Mouse (Mus musculus) liver, embryonic 14.5 days (tissue): ENCODE data around the gene Snapin. TPM values are rescaled to one million over a fixed set of nuclear protein-coding genes. Genes with fewer than 3 reads are reported as not detected.
A peak's percentile ranks its signal among the peaks of the same experiment; 100 is the strongest.

Source experiments
- ATAC-seq: fragments of 200-750 bp; cut with Nextera tagmentation; 2 replicates; pipeline ENCODE4 v1.8.0; 2017; ENCODE audit warnings: moderate number of reproducible peaks, mild to moderate bottlenecking, moderate library complexity; ENCODE audit not compliant: insufficient read depth
- DNase-seq, 3 experiments: peaks; one replicate each; pipeline ENCODE4 v3.0.0-alpha.2; 2012 to 2013; ENCODE audit warnings: low read depth in 3 of 3, low spot score in 3 of 3
- H3K27ac ChIP-seq: fragments of 300-500 bp; sonication (generic); 2 replicates; pipeline ENCODE4 v1.5.1; 2014; ENCODE audit warnings: moderate library complexity, mild to moderate bottlenecking, control low read depth, inconsistent platforms
- H3K27me3 ChIP-seq: fragments of 300-500 bp; sonication (generic); 2 replicates; pipeline ENCODE4 v1.6.1; 2014; ENCODE audit warnings: mild to moderate bottlenecking, low read length, moderate library complexity; ENCODE audit not compliant: control insufficient read depth, insufficient read depth
- H3K36me3 ChIP-seq: fragments of 300-500 bp; sonication (generic); replicated peaks from 2 replicates; pipeline ENCODE4 v1.6.1; 2014; ENCODE audit warnings: low read depth; ENCODE audit not compliant: control insufficient read depth, insufficient read depth
- H3K4me1 ChIP-seq, 2 experiments: fragments of 200-500 bp in 1 of 2; fragments of 300-500 bp in 1 of 2; sonication (generic) in 1 of 2; replicated peaks; 2 replicates each; pipeline ENCODE4 v1.6.1; 2012 to 2014; ENCODE audit warnings: antibody characterized with exemption in 1 of 2, inconsistent platforms in 1 of 2, low read length in 1 of 2; ENCODE audit not compliant: control insufficient read depth in 2 of 2, insufficient read depth in 2 of 2
- H3K4me2 ChIP-seq: fragments of 300-500 bp; sonication (generic); 2 replicates; pipeline ENCODE4 v1.6.1; 2014; ENCODE audit warnings: low read depth, mild to moderate bottlenecking, control low read depth, moderate library complexity
- H3K4me3 ChIP-seq, 2 experiments: fragments of 200-500 bp in 1 of 2; fragments of 300-500 bp in 1 of 2; sonication (generic) in 1 of 2; 2 replicates each; pipeline ENCODE4 v1.5.1; 2012 to 2014; ENCODE audit warnings: low read depth in 2 of 2, low read length in 2 of 2, mild to moderate bottlenecking in 2 of 2, control low read depth in 1 of 2, inconsistent platforms in 1 of 2, moderate library complexity in 1 of 2; ENCODE audit not compliant: insufficient read depth in 1 of 2
- H3K9ac ChIP-seq: fragments of 300-500 bp; sonication (generic); replicated peaks from 2 replicates; pipeline ENCODE4 v1.6.1; 2014; ENCODE audit warnings: mild to moderate bottlenecking, control low read depth, moderate library complexity
- H3K9me3 ChIP-seq: fragments of 300-500 bp; sonication (generic); 2 replicates; pipeline ENCODE4 v1.6.1; 2016; ENCODE audit warnings: low read length, mixed read lengths; ENCODE audit not compliant: control insufficient read depth
- CTCF ChIP-seq: IDR thresholded peaks from 2 replicates; pipeline ENCODE4 v1.5.1; 2016; ENCODE audit warnings: antibody characterized with exemption, low read depth, control low read depth
- EP300 ChIP-seq: IDR thresholded peaks from 2 replicates; pipeline ENCODE4 v1.6.1; 2016; ENCODE audit warnings: antibody characterized with exemption, low read depth
- WGBS: fragments of 180-500 bp; shearing (Covaris S2); extraction: QIAGEN DNeasy Blood & Tissue Kit; methylation state at CpG from one replicate; pipeline ENCODE4 v1.1.7; 2014; ENCODE audit not compliant: insufficient replicate concordance; 5-methylcytosine and 5-hydroxymethylcytosine counted together
- polyA plus RNA-seq, 2 experiments: library from polyadenylated mRNA; depleted of rRNA in 1 of 2; stranded (reverse) in 1 of 2; unstranded in 1 of 2; fragments of >200 nt; fragmentation: Nextera tagmentation in 1 of 2; extraction: Ambion mirVana in 1 of 2; gene quantifications; 2 replicates each; pipeline versions ENCODE4 v1.2.1 to v1.2.3; 2012 to 2014

Gene Snapin
- polyA plus RNA-seq, 2 experiments = 9.3 to 17.0 TPM

DNA sequence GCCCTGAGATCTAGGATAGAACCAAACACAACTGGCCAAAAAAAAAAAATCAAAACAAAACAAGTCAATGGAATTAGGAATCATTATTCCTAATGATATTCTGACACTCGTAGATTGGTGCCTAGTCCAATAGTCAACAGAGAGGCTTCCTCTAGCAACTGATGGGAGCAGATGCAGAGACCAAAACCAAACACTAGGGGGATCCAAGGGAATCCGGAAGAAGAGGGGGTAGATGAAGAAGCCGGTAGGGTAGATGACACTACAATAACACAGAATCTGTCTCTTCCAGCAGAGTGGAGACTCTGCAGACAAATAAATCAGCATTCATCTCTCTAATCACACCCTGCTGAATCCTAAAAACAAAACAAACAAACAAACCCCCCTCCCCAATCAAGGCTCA lies 18.6 kb downstream of the Snapin start:
- no peak for ATAC-seq
- Histone ChIP-seq H3K4me2 (no peak overlapping the region), H3K4me3 (no peak overlapping the region), H3K9me3 (no peaks in the 10 kb centered on the region), H3K36me3 (no peaks in the 10 kb centered on the region), H3K9ac (no peak overlapping the region), H3K4me1 (peaks cover 6 to 8% of the 10 kb centered on the region in 2 experiments), H3K27ac (no peak overlapping the region), H3K27me3 (no peaks in the 10 kb centered on the region)
- 21% methylated on average over 3 of the region's 3 CpGs for WGBS
- DNase-seq = peak; percentile 35 to 46 (median 39)
- TF ChIP-seq CTCF (peak; percentile 72), EP300 (no peak)

GRCm38 (mm10) chr3:90467618-90468300 lies 23.1 kb downstream of the Snapin start:
- no peak overlapping the region for H3K4me2 ChIP-seq
- no peak overlapping the region for H3K27ac ChIP-seq
- peaks cover 42% of the 10 kb centered on the region for H3K27me3 ChIP-seq
- H3K4me3 ChIP-seq = no peak overlapping the region
- H3K4me1 ChIP-seq = peaks cover 0 to 4% of the 10 kb centered on the region in 2 experiments; a peak in 1 of 4 replicates
- DNase-seq (no peak), ATAC-seq (no peak)
- no peak overlapping the region for H3K9ac ChIP-seq
- 80% methylated on average over 10 of the region's 10 CpGs for WGBS
- no peaks in the 10 kb centered on the region for H3K9me3 ChIP-seq
- TF ChIP-seq EP300 = no peak
- TF ChIP-seq CTCF = no peak; the same call in 1 of the 2 replicates
- no peaks in the 10 kb centered on the region for H3K36me3 ChIP-seq

DNA sequence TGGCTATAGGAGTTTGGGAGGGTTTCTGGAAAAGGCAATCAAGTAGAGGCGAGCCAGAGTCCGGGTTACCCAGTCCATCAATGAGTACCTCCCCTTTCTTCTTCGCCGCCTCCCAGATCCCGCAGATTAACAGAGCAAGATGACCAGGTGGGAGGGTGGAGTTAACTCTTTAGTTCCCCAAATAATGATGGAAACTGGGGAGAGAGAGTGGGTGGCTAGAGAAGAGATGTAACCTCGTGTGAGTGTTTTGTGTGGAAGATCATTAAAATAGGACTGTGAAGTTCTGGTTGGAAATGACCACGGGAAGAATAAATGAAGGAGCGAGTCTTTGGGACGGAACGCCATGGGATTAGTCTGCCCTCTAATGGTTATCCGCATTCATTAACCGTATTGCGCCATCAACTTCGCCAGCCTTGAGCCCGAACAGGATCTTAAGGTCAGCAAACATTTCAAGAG lies 24.5 kb downstream of the Snapin start:
- DNase-seq = peak in 1 of 3 experiments; percentile 37
- H3K27ac ChIP-seq = no peak overlapping the region
- no peaks in the 10 kb centered on the region for H3K36me3 ChIP-seq
- peak overlapping the region; percentile 67 for H3K4me2 ChIP-seq
- TF ChIP-seq CTCF = peak; percentile 78
- no peak for TF ChIP-seq EP300
- H3K4me3 ChIP-seq = peak overlapping the region; percentile 14 to 48
- no peak overlapping the region for H3K9ac ChIP-seq
- H3K4me1 ChIP-seq = peaks cover 0 to 2% of the 10 kb centered on the region in 2 experiments; a peak in 1 of 4 replicates
- 2% methylated on average over 15 of the region's 15 CpGs for WGBS
- peaks cover 45% of the 10 kb centered on the region for H3K27me3 ChIP-seq
- H3K9me3 ChIP-seq = no peaks in the 10 kb centered on the region
- peak; percentile 24; the same call in 1 of the 2 replicates for ATAC-seq

- Histone ChIP-seq H3K36me3 (no peaks in the 10 kb centered on the region), H3K4me3 (peak within 1 kb of the TSS; percentile 26 to 48), H3K4me1 (peaks cover 0 to 2% of the 10 kb centered on the region in 2 experiments; a peak in 1 of 4 replicates), H3K9me3 (no peaks in the 10 kb centered on the region), H3K4me2 (peak within 1 kb of the TSS; percentile 67), H3K27ac (no peak within 1 kb of the TSS), H3K9ac (no peak within 1 kb of the TSS), H3K27me3 (peaks cover 45% of the 10 kb centered on the region)
- TF ChIP-seq EP300 (no peak), CTCF (no peak)
- DNase-seq (no peak), ATAC-seq (peak; percentile 34)
- WGBS = under 1% methylated on average over 31 of the region's 49 CpGs
Measured at GRCm38 (mm10) chr3:90465686-90466310, 25.0 kb downstream of the Snapin start, which contains the start of gene Npr1. TSS of gene Npr1 (minus strand) at chr3:90465866.

DNA sequence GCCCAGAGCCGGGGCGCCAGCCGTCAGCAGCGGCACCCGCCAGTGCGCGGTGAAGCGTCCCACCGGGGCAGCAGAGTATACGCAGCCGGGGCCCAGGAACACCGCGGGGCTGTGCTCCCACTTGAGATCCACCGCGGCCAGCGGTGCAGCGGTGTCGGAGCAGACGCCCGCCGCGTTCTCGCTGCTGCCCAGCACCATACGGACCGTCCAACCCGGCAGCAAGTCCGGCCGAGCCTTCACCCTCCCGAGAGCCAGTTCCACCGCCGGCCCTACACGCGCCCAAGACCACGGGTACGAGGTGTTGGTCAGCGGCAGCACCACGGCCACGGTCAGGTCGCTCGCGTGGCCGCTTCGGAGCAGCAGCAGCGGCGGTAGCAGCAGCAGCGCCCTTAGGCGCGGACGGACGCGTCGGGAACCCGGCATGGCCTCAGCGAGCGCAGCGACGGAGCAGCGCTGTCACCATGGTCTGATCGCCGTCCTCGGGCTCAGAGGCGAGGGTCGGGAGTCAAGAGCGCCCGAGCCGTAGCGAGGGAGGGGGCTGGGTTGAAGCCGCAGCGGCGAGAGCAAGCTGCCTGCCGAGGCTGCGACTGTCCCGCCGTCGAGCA lies 25.6 kb downstream of the Snapin start:
- H3K4me1 ChIP-seq = peaks cover 0 to 2% of the 10 kb centered on the region in 2 experiments; a peak in 1 of 4 replicates
- H3K36me3 ChIP-seq = no peaks in the 10 kb centered on the region
- H3K27ac ChIP-seq = no peak overlapping the region
- ATAC-seq (no peak), DNase-seq (no peak)
- H3K4me2 ChIP-seq = peak overlapping the region; percentile 67
- no peak overlapping the region for H3K9ac ChIP-seq
- 3% methylated on average over 75 of the region's 75 CpGs for WGBS
- no peaks in the 10 kb centered on the region for H3K9me3 ChIP-seq
- peak overlapping the region; percentile 26 to 48 for H3K4me3 ChIP-seq
- TF ChIP-seq EP300 = no peak
- TF ChIP-seq CTCF = no peak
- H3K27me3 ChIP-seq = peaks cover 45% of the 10 kb centered on the region
